Mouse (Mus musculus): ENCODE measurements around the gene Trim41. TPM values are rescaled to one million over a fixed set of nuclear protein-coding genes. Genes with fewer than 3 reads are reported as not detected.

Trim41 gene
- total RNA-seq, 2 experiments from 2014 or later = 27.9 to 30.1 TPM

Other genes starting within 250 kb of the Trim41 start
- 100 to 1,000 TPM; 530 to 563 TPM for gene Rack1, start 17.0 kb downstream of the Trim41 start, total RNA-seq (2021)
- 10 to 100 TPM; 10.1 to 12.8 TPM for gene Trim7, start 8.8 kb upstream of the Trim41 start, total RNA-seq (2021)
- 1 to 10 TPM; 2.9 to 5.0 TPM for gene Gm12184, start 9.3 kb upstream of the Trim41 start, total RNA-seq (2021)
- 1 to 10 TPM; 6.5 to 9.5 TPM for gene Irgm1, start 54.3 kb upstream of the Trim41 start, total RNA-seq (2021)
- gene Gm5431, start 84.9 kb upstream of the Trim41 start, total RNA-seq (2021) = under 1 TPM; 0.50 to 0.65 TPM
- 1 to 10 TPM; 2.4 to 3.6 TPM for gene Psme2b, start 128.8 kb upstream of the Trim41 start, total RNA-seq (2021)
- under 1 TPM; 0.14 to 0.17 TPM for gene Olfr56, start 161.5 kb upstream of the Trim41 start, total RNA-seq (2021)
- gene 9930111J21Rik1, start 162.0 kb upstream of the Trim41 start, total RNA-seq (2021) = 1 to 10 TPM; 3.4 to 4.7 TPM
- gene Gm12185, start 174.9 kb upstream of the Trim41 start, total RNA-seq (2021) = under 1 TPM; 0.17 to 0.45 TPM
- under 1 TPM; 0.53 to 0.55 TPM for gene Tgtp1, start 176.8 kb upstream of the Trim41 start, total RNA-seq (2021)
- 1 to 10 TPM; 6.8 to 7.3 TPM for gene 9930111J21Rik2, start 233.9 kb upstream of the Trim41 start, total RNA-seq (2021)
- gene Tgtp2, start 246.9 kb upstream of the Trim41 start, total RNA-seq (2021) = not detected